Mouse (Mus musculus) heart, embryonic 14.5 days (tissue): ENCODE measurements at regions not wholly inside any gene's neighbourhood (a gene's known extent, or its start where the extent isn't known, plus 50 kb on each side); places are given as distances from the start of the nearest gene placed in this dataset.

Experiments
- ATAC-seq: fragments of 200-750 bp; cut with Nextera tagmentation; 2 replicates; pipeline ENCODE4 v1.8.0; 2017; ENCODE audit warnings: low read depth, moderate TSS enrichment; ENCODE audit not compliant: insufficient number of reproducible peaks, insufficient read depth, low FRiP score
- H3K27ac ChIP-seq, 2 experiments: fragments of 200-500 bp in 1 of 2; fragments of 300-500 bp in 1 of 2; sonication (generic) in 1 of 2; replicated peaks in 1 of 2; 2 replicates each; pipeline ENCODE4 v1.5.1; 2012 to 2014; ENCODE audit warnings: low read depth in 2 of 2, low read length in 2 of 2, control low read depth in 1 of 2, mild to moderate bottlenecking in 1 of 2, mixed read lengths in 1 of 2; ENCODE audit not compliant: control insufficient read depth in 1 of 2, insufficient read depth in 1 of 2
- H3K27me3 ChIP-seq: fragments of 300-500 bp; sonication (generic); 2 replicates; pipeline ENCODE4 v1.6.1; 2014; ENCODE audit warnings: mild to moderate bottlenecking, low read length, control low read depth; ENCODE audit not compliant: control insufficient read depth, insufficient read depth
- H3K36me3 ChIP-seq: fragments of 300-500 bp; sonication (generic); 2 replicates; pipeline ENCODE4 v1.6.1; 2014; ENCODE audit warnings: mild to moderate bottlenecking, control low read depth, low read length, mixed read lengths; ENCODE audit not compliant: control insufficient read depth, insufficient read depth
- H3K4me1 ChIP-seq, 2 experiments: fragments of 200-500 bp in 1 of 2; fragments of 300-500 bp in 1 of 2; sonication (generic) in 1 of 2; 2 replicates each; pipeline ENCODE4 v1.6.1; 2012 to 2014; ENCODE audit warnings: low read length in 2 of 2, control low read depth in 1 of 2, mixed read lengths in 1 of 2; ENCODE audit not compliant: control insufficient read depth in 2 of 2, insufficient read depth in 2 of 2
- H3K4me2 ChIP-seq: fragments of 300-500 bp; sonication (generic); 2 replicates; pipeline ENCODE4 v1.6.1; 2014; ENCODE audit warnings: mild to moderate bottlenecking, low read length
- H3K4me3 ChIP-seq, 2 experiments: fragments of 200-500 bp in 1 of 2; fragments of 300-500 bp in 1 of 2; sonication (generic) in 1 of 2; 2 replicates each; pipeline ENCODE4 v1.5.1; 2012 to 2014; ENCODE audit warnings: low read length in 2 of 2, mild to moderate bottlenecking in 2 of 2, control low read depth in 1 of 2, low read depth in 1 of 2, moderate library complexity in 1 of 2; ENCODE audit not compliant: control insufficient read depth in 1 of 2, insufficient read depth in 1 of 2
- H3K9ac ChIP-seq: fragments of 300-500 bp; sonication (generic); 2 replicates; pipeline ENCODE4 v1.6.1; 2014; ENCODE audit warnings: mild to moderate bottlenecking, low read length
- H3K9me3 ChIP-seq: fragments of 300-500 bp; sonication (generic); 2 replicates; pipeline ENCODE4 v1.6.1; 2016; ENCODE audit warnings: low read length, control low read depth; ENCODE audit not compliant: control insufficient read depth
- WGBS: fragments of 180-500 bp; shearing (Covaris S2); extraction: QIAGEN DNeasy Blood & Tissue Kit; methylation state at CpG from one replicate; pipeline ENCODE4 v1.1.7; 2014; 5-methylcytosine and 5-hydroxymethylcytosine counted together

- no peak overlapping the region for H3K9ac ChIP-seq
- peaks cover 3% of the 10 kb centered on the region; the same call in 1 of the 2 replicates for H3K9me3 ChIP-seq
- no peak for ATAC-seq
- no peak overlapping the region for H3K4me2 ChIP-seq
- WGBS: 85% methylated on average over 11 of the region's 11 CpGs
- no peaks in the 10 kb centered on the region for H3K27me3 ChIP-seq
- no peak overlapping the region for H3K4me3 ChIP-seq
- H3K4me1 ChIP-seq: peaks cover 0 to 6% of the 10 kb centered on the region in 2 experiments; a peak in 1 of 4 replicates
- H3K36me3 ChIP-seq: no peaks in the 10 kb centered on the region
- no peak overlapping the region for H3K27ac ChIP-seq
These were observed 271.5 kb downstream of the Matn1 start for GRCm38 (mm10) chr4:131215682-131216081.

DNA sequence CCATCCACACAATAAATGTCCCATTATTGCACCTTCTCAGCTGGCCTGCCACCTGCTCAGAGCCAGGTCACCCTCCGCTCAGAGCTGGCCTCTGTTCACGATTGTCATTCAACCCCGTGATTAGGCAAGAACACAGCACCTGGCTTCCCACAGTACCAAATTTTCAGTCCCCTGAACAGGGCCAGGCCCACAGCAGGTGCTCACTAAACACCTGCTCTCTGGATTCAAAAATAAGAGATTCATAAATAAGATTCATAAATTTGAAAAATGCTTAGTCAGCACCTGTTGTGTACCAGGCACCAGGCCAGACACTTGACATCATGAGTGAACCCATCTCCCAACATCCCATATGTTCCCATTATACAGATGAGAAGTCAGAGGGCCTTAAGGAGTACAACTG is 272.2 kb downstream of the Matn1 start:
- H3K9ac ChIP-seq: no peak overlapping the region
- H3K27ac ChIP-seq: no peak overlapping the region
- no peak for ATAC-seq
- no peaks in the 10 kb centered on the region for H3K27me3 ChIP-seq
- H3K36me3 ChIP-seq: no peaks in the 10 kb centered on the region
- H3K9me3 ChIP-seq: no peaks in the 10 kb centered on the region
- H3K4me3 ChIP-seq: no peak overlapping the region
- 84% methylated on average over 3 of the region's 3 CpGs for WGBS
- H3K4me1 ChIP-seq: peaks cover 0 to 6% of the 10 kb centered on the region in 2 experiments; a peak in 1 of 4 replicates
- no peak overlapping the region for H3K4me2 ChIP-seq

GRCm38 (mm10) chr4:131217083-131217482 is 272.9 kb downstream of the Matn1 start:
- Histone ChIP-seq H3K27me3 (no peaks in the 10 kb centered on the region), H3K36me3 (no peaks in the 10 kb centered on the region), H3K27ac (no peak overlapping the region), H3K9ac (no peak overlapping the region), H3K9me3 (no peaks in the 10 kb centered on the region), H3K4me3 (no peak overlapping the region), H3K4me1 (peaks cover 0 to 6% of the 10 kb centered on the region in 2 experiments; a peak in 1 of 4 replicates), H3K4me2 (no peak overlapping the region)
- no peak for ATAC-seq
- 77% methylated on average over 4 of the region's 4 CpGs for WGBS

- H3K27me3 ChIP-seq: no peaks in the 10 kb centered on the region
- H3K4me1 ChIP-seq: peaks cover 0 to 6% of the 10 kb centered on the region in 2 experiments; a peak in 1 of 4 replicates
- H3K4me3 ChIP-seq: no peak overlapping the region
- 32% methylated on average over 7 of the region's 7 CpGs for WGBS
- H3K9ac ChIP-seq: no peak overlapping the region
- H3K36me3 ChIP-seq: no peaks in the 10 kb centered on the region
- no peak overlapping the region for H3K27ac ChIP-seq
- no peak overlapping the region for H3K4me2 ChIP-seq
- no peaks in the 10 kb centered on the region for H3K9me3 ChIP-seq
- ATAC-seq: no peak
These were observed 273.5 kb downstream of the Matn1 start for GRCm38 (mm10) chr4:131217571-131218155.

GRCm38 (mm10) chr4:131220966-131221365 is 276.8 kb downstream of the Matn1 start:
- H3K27ac ChIP-seq: no peak overlapping the region
- H3K4me3 ChIP-seq: no peak overlapping the region
- H3K9me3 ChIP-seq: no peaks in the 10 kb centered on the region
- no peak for ATAC-seq
- H3K4me2 ChIP-seq: no peak overlapping the region
- H3K36me3 ChIP-seq: no peaks in the 10 kb centered on the region
- H3K4me1 ChIP-seq: peaks cover 0 to 6% of the 10 kb centered on the region in 2 experiments; a peak in 1 of 4 replicates
- no peaks in the 10 kb centered on the region for H3K27me3 ChIP-seq
- H3K9ac ChIP-seq: no peak overlapping the region
- 86% methylated on average over 10 of the region's 10 CpGs for whole genome bisulfite sequencing

- Histone ChIP-seq H3K27me3 (no peaks in the 10 kb centered on the region), H3K4me2 (no peak overlapping the region), H3K9ac (no peak overlapping the region), H3K36me3 (no peaks in the 10 kb centered on the region), H3K27ac (no peak overlapping the region), H3K9me3 (no peaks in the 10 kb centered on the region), H3K4me1 (peaks cover 0 to 2% of the 10 kb centered on the region in 2 experiments; a peak in 1 of 4 replicates), H3K4me3 (no peak overlapping the region)
- WGBS: 91% methylated on average over 5 of the region's 5 CpGs
- no peak for ATAC-seq
These were observed 286.2 kb downstream of the Matn1 start for GRCm38 (mm10) chr4:131230361-131230760.

DNA sequence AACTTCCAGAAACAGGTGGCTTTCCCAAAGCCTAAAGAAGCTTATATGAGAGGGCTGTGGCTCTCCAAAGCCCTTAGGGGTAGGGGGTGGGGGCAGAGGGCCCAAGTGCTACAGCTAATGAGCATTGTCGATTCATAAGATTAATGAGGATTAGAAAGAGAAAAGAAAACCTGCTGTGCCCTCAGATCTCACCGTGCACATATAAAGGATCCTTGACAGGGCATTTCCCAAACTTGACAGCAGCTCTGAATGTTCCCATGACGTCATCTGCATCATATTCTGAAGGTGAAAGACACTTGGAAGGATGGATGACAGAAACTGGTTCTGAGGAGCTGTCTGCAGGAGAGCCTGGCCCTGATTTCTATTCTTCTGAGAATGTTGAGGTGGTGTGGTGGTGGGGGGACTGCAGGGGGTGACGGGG is 292.4 kb downstream of the Matn1 start:
- no peaks in the 10 kb centered on the region for H3K27me3 ChIP-seq
- H3K4me3 ChIP-seq: no peak overlapping the region
- H3K9me3 ChIP-seq: no peaks in the 10 kb centered on the region
- no peaks in the 10 kb centered on the region for H3K36me3 ChIP-seq
- peaks cover 0 to 2% of the 10 kb centered on the region in 2 experiments; a peak in 1 of 4 replicates for H3K4me1 ChIP-seq
- no peak overlapping the region for H3K4me2 ChIP-seq
- no peak for ATAC-seq
- no peak overlapping the region for H3K9ac ChIP-seq
- no peak overlapping the region for H3K27ac ChIP-seq
- WGBS: 48% methylated on average over 4 of the region's 4 CpGs

DNA sequence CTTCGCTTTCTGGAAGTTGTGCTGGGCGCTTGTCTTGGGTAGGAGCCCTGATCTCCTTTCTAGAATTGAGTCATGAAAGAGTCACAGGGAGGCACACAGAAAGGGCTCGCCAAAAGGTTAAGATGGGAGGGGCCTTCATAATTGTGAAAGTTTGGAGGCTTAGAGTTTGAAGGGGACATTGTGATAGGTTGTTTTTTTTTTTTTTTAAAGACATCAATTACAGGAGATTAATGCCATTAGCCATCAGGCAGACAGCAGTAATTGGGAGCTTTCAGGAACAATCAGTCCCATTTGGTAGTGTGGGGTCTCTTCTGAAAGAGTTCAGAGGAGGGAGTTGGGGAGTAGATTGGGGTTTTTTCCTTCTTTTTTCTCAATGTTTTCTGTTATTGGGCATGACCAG is 294.4 kb downstream of the Matn1 start:
- Histone ChIP-seq H3K4me3 (no peak overlapping the region), H3K4me2 (no peak overlapping the region), H3K27me3 (no peaks in the 10 kb centered on the region), H3K36me3 (no peaks in the 10 kb centered on the region), H3K27ac (no peak overlapping the region), H3K4me1 (peaks cover 11 to 15% of the 10 kb centered on the region in 2 experiments), H3K9me3 (no peaks in the 10 kb centered on the region), H3K9ac (no peak overlapping the region)
- ATAC-seq: no peak
- 71% methylated on average over 3 of the region's 3 CpGs for WGBS
